Mouse (Mus musculus): Measurements from ENCODE around the gene Foxk1. TPM values are rescaled to one million over a fixed set of nuclear protein-coding genes. Genes with fewer than 3 reads are reported as not detected.

Gene Foxk1
- total and polyA plus RNA-seq, 3 experiments = 8.2 to 20.2 TPM; not detected in 1

DNA sequence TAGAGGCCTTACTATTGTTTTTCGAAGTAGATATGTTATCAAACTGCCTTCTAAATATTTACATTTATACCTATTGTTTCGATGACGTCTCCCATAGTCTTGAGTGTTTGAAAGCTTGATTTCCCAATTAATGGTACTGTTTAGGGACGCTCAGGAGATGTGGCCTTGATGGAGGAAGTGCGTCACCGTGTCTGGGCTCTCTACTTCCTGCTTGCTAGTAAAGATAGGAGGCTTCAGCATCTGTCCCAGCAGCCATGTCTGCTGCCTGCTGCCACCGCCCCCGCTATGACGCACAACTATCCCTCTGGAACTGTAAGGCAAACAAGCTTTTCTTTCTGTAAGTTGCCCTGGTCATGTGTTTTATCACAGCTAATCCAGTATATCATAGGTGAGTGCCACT is 27.0 kb upstream of the Foxk1 start:
- TF ChIP-seq TAL1 (IDR thresholded peaks at IDR 0.05; ENCODE audit: low read length) (no peak), TBP (IDR thresholded peaks at IDR 0.05; ENCODE audit: low read depth, low read length) (no peak), TCF12 (IDR thresholded peaks at IDR 0.05; ENCODE audit: low read depth, low read length) (no peak), MYC (IDR thresholded peaks at IDR 0.05; ENCODE audit: low read depth, low read length) (no peak)
- Histone ChIP-seq H3K79me2 (ENCODE audit: control insufficient read depth, insufficient read depth, low read length, poor library complexity) (no peaks in the 10 kb centered on the region), H3K9ac (ENCODE audit: control insufficient read depth, low read depth, low read length, poor library complexity, severe bottlenecking) (no peak overlapping the region), H3K36me3 (ENCODE audit: control insufficient read depth in 1 of 2, insufficient read depth in 2 of 2, low read length in 2 of 2) (peaks cover 0 to 6% of the 10 kb centered on the region in 2 experiments; a peak in 2 of 4 replicates), H3K27ac (ENCODE audit: control insufficient read depth, low read depth, low read length) (no peak overlapping the region), H3K27me3 (ENCODE audit: control insufficient read depth in 1 of 2, insufficient read depth in 2 of 2, low read length in 2 of 2) (no peaks in the 10 kb centered on the region), H3K9me3 (replicated peaks; ENCODE audit: insufficient read depth, low read length) (no peaks in the 10 kb centered on the region), H3K4me3 (ENCODE audit: control insufficient read depth in 1 of 2, insufficient read depth in 1 of 2, low read depth in 2 of 2, low read length in 2 of 2) (no peak overlapping the region), H3K4me1 (ENCODE audit: control insufficient read depth in 1 of 2, insufficient read depth in 2 of 2, low read length in 2 of 2) (peaks cover 0 to 10% of the 10 kb centered on the region in 2 experiments; a peak in 3 of 4 replicates)
- DNase-seq (ENCODE audit: low read depth, low spot score) = no peak

DNA sequence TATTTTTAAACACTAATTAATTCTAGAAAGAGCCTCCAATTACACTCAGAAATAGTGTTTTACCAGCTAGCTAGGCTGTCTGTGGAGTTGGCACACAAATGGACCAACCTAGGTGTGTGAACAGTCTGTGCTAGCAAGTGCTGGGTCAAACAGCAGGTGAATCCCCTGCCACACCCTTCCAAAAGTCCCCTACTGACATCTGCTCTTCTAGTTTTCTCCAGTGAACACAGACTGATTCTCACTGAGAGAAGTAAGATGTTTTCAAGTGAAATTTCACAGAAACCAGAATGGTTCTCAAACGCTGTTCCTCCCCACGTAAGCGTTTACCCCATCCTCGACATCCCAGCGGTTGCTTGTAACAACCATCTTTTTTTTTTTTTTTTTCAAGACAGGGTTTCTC is 25.7 kb upstream of the Foxk1 start:
- Histone ChIP-seq H3K9me3 (replicated peaks; ENCODE audit: insufficient read depth, low read length) (no peaks in the 10 kb centered on the region), H3K4me3 (ENCODE audit: control insufficient read depth in 1 of 2, insufficient read depth in 1 of 2, low read depth in 2 of 2, low read length in 2 of 2) (no peak overlapping the region), H3K4me1 (ENCODE audit: control insufficient read depth in 1 of 2, insufficient read depth in 2 of 2, low read length in 2 of 2) (peaks cover 0 to 10% of the 10 kb centered on the region in 2 experiments; a peak in 3 of 4 replicates), H3K27ac (ENCODE audit: control insufficient read depth, low read depth, low read length) (no peak overlapping the region), H3K9ac (ENCODE audit: control insufficient read depth, low read depth, low read length, poor library complexity, severe bottlenecking) (no peak overlapping the region), H3K79me2 (ENCODE audit: control insufficient read depth, insufficient read depth, low read length, poor library complexity) (no peaks in the 10 kb centered on the region), H3K36me3 (ENCODE audit: control insufficient read depth in 1 of 2, insufficient read depth in 2 of 2, low read length in 2 of 2) (peaks cover 0 to 6% of the 10 kb centered on the region in 2 experiments; a peak in 2 of 4 replicates), H3K27me3 (ENCODE audit: control insufficient read depth in 1 of 2, insufficient read depth in 2 of 2, low read length in 2 of 2) (no peaks in the 10 kb centered on the region)
- no peak for DNase-seq (ENCODE audit: low read depth, low spot score)
- TF ChIP-seq ZNF384 (IDR thresholded peaks at IDR 0.05; ENCODE audit: low read depth, low read length) (no peak), ZMIZ1 (IDR thresholded peaks at IDR 0.05; ENCODE audit: low read depth, low read length) (no peak), NELFE (IDR thresholded peaks at IDR 0.05; ENCODE audit: low read depth, low read length) (no peak), EP300 (IDR thresholded peaks at IDR 0.05; ENCODE audit: low read depth in 1 of 2, low read length in 2 of 2) (no peak), JUND (IDR thresholded peaks at IDR 0.05; ENCODE audit: low read depth, low read length) (no peak), CTCF (IDR thresholded peaks at IDR 0.05 in 2 of 3, conservative IDR thresholded peaks at IDR 0.05 in 1 of 3; ENCODE audit: control insufficient read depth in 1 of 3, insufficient read depth in 1 of 3, low read depth in 2 of 3, low read length in 3 of 3, poor library complexity in 1 of 3, severe bottlenecking in 1 of 3) (no peak), USF1 (IDR thresholded peaks at IDR 0.05; ENCODE audit: low read depth, low read length) (no peak), MXI1 (IDR thresholded peaks at IDR 0.05; ENCODE audit: low read depth, low read length) (no peak), CHD2 (IDR thresholded peaks at IDR 0.05; ENCODE audit: low read length) (no peak), ZKSCAN1 (IDR thresholded peaks at IDR 0.05; ENCODE audit: low read depth, low read length) (no peak), ZC3H11A (IDR thresholded peaks at IDR 0.05; ENCODE audit: low read depth, low read length) (no peak), BHLHE40 (IDR thresholded peaks at IDR 0.05; ENCODE audit: borderline replicate concordance, low read depth, low read length) (no peak), POLR2AphosphoS5 (IDR thresholded peaks at IDR 0.05; ENCODE audit: borderline replicate concordance, low read depth, low read length) (no peak), SIN3A (IDR thresholded peaks at IDR 0.05; ENCODE audit: low read length) (no peak), TAL1 (IDR thresholded peaks at IDR 0.05; ENCODE audit: low read length) (no peak), ELF1 (IDR thresholded peaks at IDR 0.05; ENCODE audit: low read depth, low read length) (no peak), SMC3 (IDR thresholded peaks at IDR 0.05; ENCODE audit: low read depth, low read length) (no peak), TBP (IDR thresholded peaks at IDR 0.05; ENCODE audit: low read depth, low read length) (no peak), ETS1 (IDR thresholded peaks at IDR 0.05; ENCODE audit: low read depth, low read length) (no peak)

Measured in MEL (cell line).